Mouse (Mus musculus): ENCODE results near the gene Zfp597. TPM values are rescaled to one million over a fixed set of nuclear protein-coding genes. Genes with fewer than 3 reads are reported as not detected.
"Not testable (repeated sequence)": the region's sequence is repeated elsewhere in the genome, so short reads cannot be mapped to it uniquely, and the experiment has no call there.

Gene Zfp597
- polyA plus RNA-seq, 2 experiments, result 2.0 TPM

DNA sequence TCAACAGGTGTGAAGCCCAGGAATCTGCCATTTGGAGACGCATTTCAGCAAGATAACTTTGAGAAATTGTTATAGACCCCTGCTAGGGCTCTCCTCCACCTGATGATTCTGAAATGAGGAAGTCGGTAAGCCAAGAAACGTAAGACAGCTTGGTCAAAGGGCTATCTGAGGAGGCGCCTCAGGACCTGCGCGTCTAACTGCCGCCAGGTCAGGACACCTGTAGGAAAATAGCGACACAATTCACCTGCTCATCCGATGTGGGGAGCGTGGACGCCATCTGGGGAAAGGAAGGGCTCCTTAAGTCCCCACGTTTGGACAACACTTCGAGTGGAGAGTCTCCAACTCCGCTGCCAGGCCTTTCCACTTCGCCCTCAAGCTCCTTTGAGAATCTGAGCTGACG is 12.5 kb downstream of the Zfp597 start:
- peak overlapping the region; percentile 60 to 78 for H3K4me3 ChIP-seq (ENCODE audit: insufficient read depth in 1 of 2, low read depth in 2 of 2, low read length in 2 of 2)
- H3K4me1 ChIP-seq (replicated peaks; ENCODE audit: control insufficient read depth in 2 of 2, insufficient read depth in 2 of 2, low read length in 1 of 2), result peaks cover 10 to 14% of the 10 kb centered on the region in 2 experiments
- H3K27ac ChIP-seq, result no peak overlapping the region
- no peaks in the 10 kb centered on the region for H3K36me3 ChIP-seq (replicated peaks; ENCODE audit: control insufficient read depth, insufficient read depth, low read depth)
- H3K27me3 ChIP-seq (ENCODE audit: control insufficient read depth, insufficient read depth, low read length), result no peaks in the 10 kb centered on the region
- TF ChIP-seq EP300 (IDR thresholded peaks at IDR 0.05; ENCODE audit: low read depth) (no peak), CTCF (IDR thresholded peaks at IDR 0.05; ENCODE audit: low read depth) (no peak)
- no peak for DNase-seq (ENCODE audit: low read depth in 3 of 3, low spot score in 3 of 3)
- 1% methylated on average over 16 of the region's 16 CpGs for WGBS (ENCODE audit: insufficient replicate concordance)
- H3K9ac ChIP-seq (replicated peaks), result peak overlapping the region; percentile 67
- no peaks in the 10 kb centered on the region for H3K9me3 ChIP-seq (ENCODE audit: control insufficient read depth, low read length)
- ATAC-seq (ENCODE audit: insufficient read depth), result peak; percentile 27; the same call in 1 of the 2 replicates
- H3K4me2 ChIP-seq (ENCODE audit: low read depth), result peak overlapping the region; percentile 97

DNA sequence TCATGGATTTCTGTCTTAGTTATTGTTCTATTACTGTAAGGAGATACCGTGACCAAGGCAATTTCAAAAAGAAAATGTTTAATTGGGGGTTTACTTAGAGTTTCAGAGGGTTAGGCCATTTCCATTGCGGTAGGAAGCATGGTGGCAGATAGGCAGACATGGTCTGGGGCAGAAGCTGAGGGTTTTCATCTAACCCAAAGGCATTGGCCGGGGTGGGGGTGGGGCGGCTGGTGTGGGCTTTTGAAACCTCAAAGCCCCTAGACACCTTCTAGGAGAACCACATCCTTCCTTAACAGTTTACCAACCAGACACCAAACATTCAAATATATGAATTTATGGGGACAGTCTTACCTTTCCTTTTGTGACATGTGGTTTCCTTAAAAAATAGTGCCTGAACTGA is 25.1 kb downstream of the Zfp597 start:
- DNase-seq (ENCODE audit: low read depth in 3 of 3, low spot score in 3 of 3) (no peak), ATAC-seq (ENCODE audit: insufficient read depth) (no peak)
- Histone ChIP-seq H3K4me2 (ENCODE audit: low read depth) (no peak overlapping the region), H3K36me3 (replicated peaks; ENCODE audit: control insufficient read depth, insufficient read depth, low read depth) (no peaks in the 10 kb centered on the region; the same call in 1 of the 2 replicates), H3K4me1 (replicated peaks; ENCODE audit: control insufficient read depth in 2 of 2, insufficient read depth in 2 of 2, low read length in 1 of 2) (no peaks in the 10 kb centered on the region), H3K9ac (replicated peaks) (no peak overlapping the region), H3K27me3 (ENCODE audit: control insufficient read depth, insufficient read depth, low read length) (no peaks in the 10 kb centered on the region), H3K27ac (no peak overlapping the region), H3K9me3 (ENCODE audit: control insufficient read depth, low read length) (no peaks in the 10 kb centered on the region), H3K4me3 (ENCODE audit: insufficient read depth in 1 of 2, low read depth in 2 of 2, low read length in 2 of 2) (no peak overlapping the region)
- TF ChIP-seq CTCF (IDR thresholded peaks at IDR 0.05; ENCODE audit: low read depth) (no peak), EP300 (IDR thresholded peaks at IDR 0.05; ENCODE audit: low read depth) (no peak)
- 39% methylated on average over 4 of the region's 4 CpGs for WGBS (ENCODE audit: insufficient replicate concordance)

DNA sequence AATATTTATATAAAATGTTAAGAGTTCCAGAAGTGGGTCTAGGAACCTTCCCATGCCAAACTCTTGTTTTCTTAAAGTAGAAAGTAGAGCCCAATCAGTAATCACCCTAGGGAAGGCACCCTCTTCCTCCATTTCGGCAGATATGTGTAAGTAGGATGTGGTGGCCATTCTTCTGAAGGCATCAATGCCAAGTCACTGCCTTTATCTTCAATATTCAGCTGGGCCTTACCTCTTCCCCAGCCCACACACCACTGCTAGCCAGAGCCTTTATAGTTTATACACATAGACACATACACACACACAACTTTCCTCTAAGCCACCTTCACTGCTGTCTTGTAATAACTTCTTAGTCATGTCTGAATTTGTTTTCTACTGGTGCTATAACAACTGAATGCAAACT is 28.6 kb downstream of the Zfp597 start:
- Histone ChIP-seq H3K4me3 (ENCODE audit: insufficient read depth in 1 of 2, low read depth in 2 of 2, low read length in 2 of 2) (no peak overlapping the region), H3K36me3 (replicated peaks; ENCODE audit: control insufficient read depth, insufficient read depth, low read depth) (no peaks in the 10 kb centered on the region), H3K27me3 (ENCODE audit: control insufficient read depth, insufficient read depth, low read length) (no peaks in the 10 kb centered on the region), H3K27ac (no peak overlapping the region), H3K4me2 (ENCODE audit: low read depth) (no peak overlapping the region), H3K9me3 (ENCODE audit: control insufficient read depth, low read length) (no peaks in the 10 kb centered on the region), H3K4me1 (replicated peaks; ENCODE audit: control insufficient read depth in 2 of 2, insufficient read depth in 2 of 2, low read length in 1 of 2) (no peaks in the 10 kb centered on the region), H3K9ac (replicated peaks) (no peak overlapping the region)
- TF ChIP-seq EP300 (IDR thresholded peaks at IDR 0.05; ENCODE audit: low read depth) (no peak), CTCF (IDR thresholded peaks at IDR 0.05; ENCODE audit: low read depth) (no peak)
- 18% methylated on average over 1 of the region's 1 CpGs for WGBS (ENCODE audit: insufficient replicate concordance)
- DNase-seq (ENCODE audit: low read depth in 3 of 3, low spot score in 3 of 3) (no peak), ATAC-seq (ENCODE audit: insufficient read depth) (no peak)

DNA sequence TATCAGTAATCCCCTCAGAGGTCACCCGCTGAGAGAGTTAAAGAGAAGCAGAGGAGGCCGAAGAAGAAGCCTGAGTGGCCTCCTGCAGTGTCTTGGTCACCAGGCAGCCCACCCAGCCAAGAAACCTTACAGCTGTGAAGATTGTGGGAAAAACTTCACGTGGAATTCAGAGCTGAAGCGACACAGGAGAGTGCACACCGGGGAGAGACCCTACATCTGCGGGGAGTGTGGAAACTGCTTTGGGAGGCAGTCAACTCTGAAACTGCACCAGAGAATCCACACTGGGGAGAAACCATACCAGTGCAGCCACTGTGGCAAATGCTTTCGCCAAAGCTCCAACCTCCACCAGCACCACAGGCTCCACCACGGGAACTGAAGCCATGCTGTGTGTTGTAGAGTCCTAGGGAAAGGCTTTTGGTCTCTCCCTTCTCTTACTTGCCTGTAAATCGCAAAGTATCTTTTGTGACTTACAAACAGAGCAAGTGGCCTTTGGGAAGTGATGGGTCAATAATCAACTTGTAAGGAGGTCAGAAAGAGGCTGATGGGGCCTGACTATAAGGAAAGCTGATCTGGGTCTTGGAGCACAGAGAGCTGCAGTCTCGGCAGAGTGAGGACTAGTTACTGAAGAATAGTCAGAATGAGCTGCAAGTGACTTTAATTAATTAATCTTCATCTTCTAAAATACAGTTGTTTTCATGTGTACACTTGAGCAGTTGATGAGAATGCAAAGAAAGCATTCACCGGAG is 29.8 kb downstream of the Zfp597 start:
- no peak overlapping the region for H3K27ac ChIP-seq
- H3K4me3 ChIP-seq (ENCODE audit: insufficient read depth in 1 of 2, low read depth in 2 of 2, low read length in 2 of 2), result no peak overlapping the region
- no peaks in the 10 kb centered on the region for H3K4me1 ChIP-seq (replicated peaks; ENCODE audit: control insufficient read depth in 2 of 2, insufficient read depth in 2 of 2, low read length in 1 of 2)
- TF ChIP-seq CTCF (IDR thresholded peaks at IDR 0.05; ENCODE audit: low read depth), result no peak
- no peak for TF ChIP-seq EP300 (IDR thresholded peaks at IDR 0.05; ENCODE audit: low read depth)
- H3K36me3 ChIP-seq (replicated peaks; ENCODE audit: control insufficient read depth, insufficient read depth, low read depth), result no peaks in the 10 kb centered on the region
- H3K27me3 ChIP-seq (ENCODE audit: control insufficient read depth, insufficient read depth, low read length), result no peaks in the 10 kb centered on the region
- H3K9ac ChIP-seq (replicated peaks), result no peak overlapping the region
- no peak overlapping the region for H3K4me2 ChIP-seq (ENCODE audit: low read depth)
- no peaks in the 10 kb centered on the region for H3K9me3 ChIP-seq (ENCODE audit: control insufficient read depth, low read length)
- WGBS (ENCODE audit: insufficient replicate concordance), result 67% methylated on average over 11 of the region's 11 CpGs
- ATAC-seq (ENCODE audit: insufficient read depth) (no peak), DNase-seq (ENCODE audit: low read depth in 3 of 3, low spot score in 3 of 3) (no peak)

DNA sequence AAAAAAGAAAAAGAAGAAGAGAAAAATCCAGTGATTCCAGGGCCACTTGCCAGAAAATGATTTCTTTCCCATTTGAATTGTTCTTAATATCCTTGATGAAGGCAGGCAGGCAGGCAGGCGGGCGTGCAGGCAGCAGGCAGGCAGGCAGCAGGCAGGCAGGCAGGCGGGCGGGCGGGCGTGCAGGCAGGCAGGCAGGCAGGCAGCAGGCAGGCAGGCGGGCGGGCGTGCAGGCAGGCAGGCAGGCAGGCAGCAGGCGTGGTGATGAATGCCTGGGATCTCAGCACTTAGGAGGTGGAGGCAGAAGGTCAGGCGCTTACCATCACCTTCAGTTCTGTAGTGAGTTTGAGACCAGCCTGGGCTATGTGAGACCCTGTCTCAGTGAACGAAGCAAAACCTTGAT is 31.8 kb downstream of the Zfp597 start:
- H3K9me3 ChIP-seq (ENCODE audit: control insufficient read depth, low read length), result no peaks in the 10 kb centered on the region
- ATAC-seq (ENCODE audit: insufficient read depth) (no peak), DNase-seq (ENCODE audit: low read depth in 3 of 3, low spot score in 3 of 3) (no peak)
- H3K27ac ChIP-seq, result no peak overlapping the region
- H3K4me3 ChIP-seq (ENCODE audit: insufficient read depth in 1 of 2, low read depth in 2 of 2, low read length in 2 of 2), result no peak overlapping the region
- H3K9ac ChIP-seq (replicated peaks), result no peak overlapping the region
- TF ChIP-seq EP300 (IDR thresholded peaks at IDR 0.05; ENCODE audit: low read depth), result no peak
- TF ChIP-seq CTCF (IDR thresholded peaks at IDR 0.05; ENCODE audit: low read depth), result no peak
- no peak overlapping the region for H3K4me2 ChIP-seq (ENCODE audit: low read depth)
- no peaks in the 10 kb centered on the region for H3K27me3 ChIP-seq (ENCODE audit: control insufficient read depth, insufficient read depth, low read length)
- peaks cover 2 to 4% of the 10 kb centered on the region in 2 experiments; a peak in 3 of 4 replicates for H3K4me1 ChIP-seq (replicated peaks; ENCODE audit: control insufficient read depth in 2 of 2, insufficient read depth in 2 of 2, low read length in 1 of 2)
- no peaks in the 10 kb centered on the region for H3K36me3 ChIP-seq (replicated peaks; ENCODE audit: control insufficient read depth, insufficient read depth, low read depth)
- WGBS (ENCODE audit: insufficient replicate concordance), result 70% methylated on average over 12 of the region's 12 CpGs

DNA sequence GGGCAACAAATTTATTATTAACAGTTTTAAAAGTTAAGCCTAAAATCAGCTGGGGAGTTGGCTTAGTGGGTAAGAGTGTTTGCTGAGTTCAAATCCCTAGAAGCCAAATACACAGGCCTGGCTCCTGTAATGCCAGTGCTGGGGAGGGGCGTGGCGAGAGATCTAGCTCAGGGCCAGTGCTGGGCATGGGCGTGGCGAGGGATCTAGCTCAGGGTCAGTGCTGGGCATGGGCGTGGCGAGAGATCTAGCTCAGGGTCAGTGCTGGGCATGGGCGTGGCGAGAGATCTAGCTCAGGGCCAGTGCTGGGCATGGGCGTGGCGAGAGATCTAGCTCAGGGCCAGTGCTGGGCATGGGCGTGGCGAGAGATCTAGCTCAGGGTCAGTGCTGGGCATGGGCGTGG is 33.1 kb downstream of the Zfp597 start:
- not testable (repeated sequence) for H3K9me3 ChIP-seq (ENCODE audit: control insufficient read depth, low read length); H3K9ac ChIP-seq (replicated peaks); H3K4me3 ChIP-seq (ENCODE audit: insufficient read depth in 1 of 2, low read depth in 2 of 2, low read length in 2 of 2); H3K4me1 ChIP-seq (replicated peaks; ENCODE audit: control insufficient read depth in 2 of 2, insufficient read depth in 2 of 2, low read length in 1 of 2); DNase-seq (ENCODE audit: low read depth in 3 of 3, low spot score in 3 of 3); H3K4me2 ChIP-seq (ENCODE audit: low read depth); ATAC-seq (ENCODE audit: insufficient read depth); H3K36me3 ChIP-seq (replicated peaks; ENCODE audit: control insufficient read depth, insufficient read depth, low read depth); H3K27ac ChIP-seq; H3K27me3 ChIP-seq (ENCODE audit: control insufficient read depth, insufficient read depth, low read length)
- 81% methylated on average over 13 of the region's 13 CpGs for WGBS (ENCODE audit: insufficient replicate concordance)

All from liver, embryonic 14.5 days (tissue).